Mouse (Mus musculus) frontal cortex, adult 2 months (tissue): ENCODE measurements around the gene Hunk. TPM values are rescaled to one million over a fixed set of nuclear protein-coding genes. Genes with fewer than 3 reads are reported as not detected.
A peak's percentile ranks its signal among the peaks of the same experiment; 100 is the strongest.

Source experiments
- DNase-seq, 2 experiments: peaks; one replicate each; pipeline ENCODE4 v3.0.0; 2022; ENCODE audit warnings: low spot score in 1 of 2; ENCODE audit errors: extremely low spot score in 1 of 2
- polyA plus RNA-seq: library from polyadenylated mRNA; depleted of rRNA; stranded (reverse); fragments of >200 nt; gene quantifications from 2 replicates; pipeline ENCODE4 v1.2.3, GENCODE M21; 2012

Gene Hunk
- polyA plus RNA-seq, 1 experiment = 7.6 TPM

DNA sequence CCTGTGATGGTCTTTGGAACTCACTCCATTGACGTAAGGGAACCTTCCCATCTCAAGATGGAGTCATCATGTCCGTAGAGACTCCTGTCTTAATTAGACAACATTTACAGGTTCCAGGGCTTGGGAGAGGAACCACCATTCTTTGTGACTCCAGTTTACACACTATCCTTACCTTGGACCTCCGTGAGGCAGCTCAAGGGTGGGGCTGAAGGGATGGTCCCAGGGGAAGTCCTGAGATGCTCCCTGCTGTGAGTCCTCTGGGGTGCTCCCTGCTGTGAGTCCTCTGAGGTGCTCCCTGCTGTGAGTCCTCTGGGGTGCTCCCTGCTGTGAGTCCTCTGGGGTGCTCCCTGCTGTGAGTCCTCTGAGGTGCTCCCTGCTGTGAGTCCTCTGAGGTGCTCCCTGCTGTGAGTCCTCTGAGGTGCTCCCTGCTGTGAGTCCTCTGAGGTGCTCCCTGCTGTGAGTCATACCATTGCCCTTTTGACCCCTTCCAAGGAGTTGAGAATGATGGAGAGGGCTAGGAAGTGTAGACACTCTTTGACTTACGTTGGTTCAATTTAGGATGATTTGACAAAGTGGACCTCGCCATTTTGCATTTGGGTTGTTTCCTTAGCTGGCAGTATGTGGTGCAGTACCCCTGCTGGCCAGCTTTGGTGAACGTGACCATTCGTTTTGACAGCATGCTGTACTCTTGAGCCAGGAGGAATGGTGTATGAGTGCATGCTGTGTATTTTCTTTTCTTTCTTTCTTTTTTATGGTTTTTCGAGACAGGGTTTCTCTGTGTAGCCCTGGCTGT lies 42.2 kb downstream of the Hunk start:
- no peak for DNase-seq

GRCm38 (mm10) chr16:90433551-90433950 lies 47.7 kb downstream of the Hunk start:
- no peak for DNase-seq

- no peak for DNase-seq
Measured at GRCm38 (mm10) chr16:90435231-90435630, 49.4 kb downstream of the Hunk start.

- DNase-seq = no peak
Measured at GRCm38 (mm10) chr16:90437276-90437675, 51.5 kb downstream of the Hunk start.

DNA sequence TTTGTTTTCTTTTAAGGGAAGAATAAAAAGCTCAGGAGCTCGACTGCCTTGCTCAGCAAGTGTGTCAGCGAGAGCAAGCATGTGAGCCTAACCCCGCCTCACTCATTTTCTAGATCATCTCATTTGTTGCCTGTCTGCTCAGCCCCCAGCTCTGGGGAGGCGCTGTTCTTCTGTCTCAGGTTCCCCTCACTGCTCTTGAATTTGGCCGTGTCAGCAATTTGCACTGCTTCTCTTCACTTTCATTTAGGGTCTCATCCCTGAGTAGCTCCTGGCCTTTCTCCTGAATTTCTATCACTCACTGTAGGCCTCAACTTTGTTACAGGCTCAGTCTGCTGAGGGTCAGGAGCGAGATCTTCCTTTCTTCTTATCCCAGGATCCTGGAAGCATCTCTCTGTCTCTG lies 53.7 kb downstream of the Hunk start:
- no peak for DNase-seq

DNA sequence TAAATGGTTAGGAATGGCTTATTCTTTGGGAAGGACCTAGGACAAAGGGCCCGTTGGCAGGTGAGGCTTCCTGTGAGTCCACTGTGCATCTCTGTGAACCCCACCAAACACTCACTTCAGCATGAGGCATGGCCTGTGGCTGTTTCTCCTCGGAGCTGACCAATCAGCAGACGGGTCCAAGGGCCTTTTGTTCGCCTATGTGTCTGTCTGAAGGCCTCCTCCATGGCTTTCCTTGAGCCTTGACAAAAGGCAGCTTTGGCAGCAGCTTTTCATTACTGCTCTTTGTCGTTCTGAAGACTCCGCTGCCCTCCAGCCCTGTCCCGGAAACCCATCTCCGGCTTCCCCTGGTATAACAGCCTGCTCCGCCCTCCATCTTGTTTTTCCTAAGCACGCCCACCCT lies 54.8 kb downstream of the Hunk start:
- DNase-seq = no peak

GRCm38 (mm10) chr16:90442991-90443390 lies 57.2 kb downstream of the Hunk start:
- no peak for DNase-seq

- DNase-seq = peak; percentile 6 to 56
Measured at GRCm38 (mm10) chr16:90453197-90453596, 67.4 kb downstream of the Hunk start.

GRCm38 (mm10) chr16:90456495-90457125 lies 70.8 kb downstream of the Hunk start:
- no peak for DNase-seq

DNA sequence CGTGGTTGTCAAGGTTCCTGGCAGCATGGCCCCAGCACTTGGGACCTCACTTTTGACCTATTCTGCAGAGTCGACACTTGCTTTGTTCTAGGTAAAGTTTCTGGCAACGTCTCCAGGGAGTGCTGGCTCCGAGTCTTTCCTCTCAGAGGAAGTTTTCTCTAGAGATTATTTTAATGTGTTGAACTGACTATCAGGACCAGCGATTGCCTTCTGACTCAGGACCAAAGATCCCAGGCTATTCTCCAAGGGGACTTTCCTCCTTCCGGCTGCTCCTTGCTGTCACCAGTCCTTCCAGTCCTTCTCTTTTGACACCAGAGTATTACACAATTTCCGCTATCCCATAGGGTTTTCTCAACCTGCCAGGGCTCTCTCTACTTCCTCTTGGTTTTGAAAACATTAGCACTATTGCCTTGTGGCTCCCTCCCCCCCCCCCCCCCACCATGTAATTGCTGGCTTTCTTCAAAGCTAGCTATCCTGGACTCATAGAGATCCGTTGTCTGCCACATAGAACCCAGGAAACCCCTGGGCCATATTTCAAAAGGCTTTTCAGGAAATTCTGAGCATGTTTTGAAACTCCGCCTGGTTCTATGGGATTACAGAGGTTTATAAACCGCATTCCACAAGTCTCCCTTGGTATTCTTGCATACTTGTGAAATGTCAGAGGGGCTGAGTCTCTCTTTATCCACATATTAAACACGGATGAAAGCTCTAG lies 73.2 kb downstream of the Hunk start:
- no peak for DNase-seq

DNA sequence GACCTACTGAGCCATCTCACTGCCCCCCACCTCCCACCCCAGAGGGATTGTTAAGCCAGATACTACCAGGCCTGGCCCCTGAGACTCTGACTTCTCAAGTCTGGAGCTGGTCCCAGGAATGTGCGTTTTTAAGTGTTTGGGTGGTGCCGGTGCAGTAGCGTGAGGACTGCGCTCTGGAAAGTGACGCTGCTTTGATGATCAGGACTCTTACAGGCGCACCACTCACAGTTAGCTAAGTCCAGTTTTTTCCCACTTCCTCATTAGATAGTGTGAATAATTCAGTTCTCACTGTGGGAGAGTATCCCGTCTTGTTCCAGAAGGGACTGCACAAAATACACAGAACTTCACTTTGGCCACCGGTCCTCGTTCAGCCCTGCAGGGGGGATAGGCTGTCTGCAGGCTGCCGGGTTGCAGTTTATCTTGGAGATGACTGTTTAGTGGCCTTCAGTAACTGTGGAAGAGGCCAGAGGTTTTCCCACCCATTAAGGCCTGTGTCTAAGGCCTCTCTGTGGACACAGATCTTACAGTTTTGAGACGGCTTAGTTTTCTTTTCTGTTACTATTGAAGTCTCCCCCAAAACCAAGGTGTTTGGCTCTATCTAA lies 75.6 kb downstream of the Hunk start:
- no peak for DNase-seq

GRCm38 (mm10) chr16:90462728-90463275 lies 77.0 kb downstream of the Hunk start:
- DNase-seq = no peak

DNA sequence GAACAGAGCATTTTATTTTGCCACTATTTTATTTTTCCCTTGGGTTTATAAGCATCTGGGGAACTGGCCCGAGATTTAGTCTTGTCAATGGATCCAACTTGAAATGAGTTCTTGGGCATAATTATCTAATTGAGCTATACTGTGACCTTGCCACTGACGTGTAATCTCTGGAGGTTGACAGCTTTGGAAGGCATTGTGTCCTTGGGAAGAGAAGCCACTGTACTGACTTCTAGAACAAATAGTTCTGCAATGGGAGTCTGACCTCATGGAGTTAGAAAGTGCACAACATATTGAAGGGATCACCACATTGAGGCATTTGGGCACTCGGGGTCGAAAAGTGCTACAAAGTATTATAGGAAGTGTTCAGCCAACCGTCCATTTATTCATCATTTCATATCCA lies 79.3 kb downstream of the Hunk start:
- DNase-seq = no peak

GRCm38 (mm10) chr16:90468286-90468685 lies 82.5 kb downstream of the Hunk start:
- DNase-seq = no peak

DNA sequence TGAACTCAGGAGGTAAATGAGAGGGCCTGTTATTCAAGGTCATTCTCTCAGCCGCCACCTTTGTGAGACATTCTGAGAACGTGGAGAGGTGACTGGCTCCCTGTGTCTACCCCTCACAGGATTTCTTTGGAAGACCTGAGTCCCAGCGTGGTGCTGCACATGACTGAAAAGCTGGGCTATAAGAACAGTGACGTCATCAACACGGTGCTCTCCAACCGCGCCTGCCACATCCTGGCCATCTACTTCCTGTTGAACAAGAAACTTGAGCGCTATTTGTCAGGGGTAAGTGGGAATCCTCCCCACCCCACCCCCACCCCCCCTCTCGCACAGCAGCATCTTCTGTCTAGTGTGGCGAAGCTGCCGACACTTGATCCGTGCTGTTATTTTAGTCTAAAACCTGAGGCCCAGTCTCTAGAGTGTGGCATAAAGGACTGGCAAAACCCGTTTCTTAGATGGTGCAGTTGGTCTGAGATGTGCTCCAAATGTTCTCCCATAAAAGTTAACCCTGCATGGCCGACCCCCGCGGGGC lies 90.0 kb downstream of the Hunk start:
- DNase-seq = no peak

GRCm38 (mm10) chr16:90481612-90482011 lies 95.8 kb downstream of the Hunk start:
- DNase-seq = no peak

DNA sequence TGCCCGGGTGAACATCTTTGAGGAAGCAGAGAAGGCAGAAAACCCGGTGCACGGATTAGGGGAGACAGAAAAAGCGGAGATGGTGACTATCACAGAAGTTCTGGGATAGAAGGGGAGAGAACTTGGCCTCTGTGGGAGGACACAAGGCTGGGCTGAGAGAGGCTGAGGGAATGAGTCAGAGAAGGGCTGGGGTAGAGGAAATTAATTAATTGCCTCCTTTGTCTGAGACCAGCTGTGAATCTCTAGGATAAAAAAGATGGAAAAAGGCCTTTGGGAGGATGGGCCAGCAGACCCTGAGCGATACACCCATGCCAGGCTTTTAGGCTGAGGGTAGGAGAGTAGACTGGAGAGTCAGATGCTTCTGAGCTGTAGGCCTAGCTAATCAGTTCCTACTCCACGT lies 97.5 kb downstream of the Hunk start:
- DNase-seq = no peak

DNA sequence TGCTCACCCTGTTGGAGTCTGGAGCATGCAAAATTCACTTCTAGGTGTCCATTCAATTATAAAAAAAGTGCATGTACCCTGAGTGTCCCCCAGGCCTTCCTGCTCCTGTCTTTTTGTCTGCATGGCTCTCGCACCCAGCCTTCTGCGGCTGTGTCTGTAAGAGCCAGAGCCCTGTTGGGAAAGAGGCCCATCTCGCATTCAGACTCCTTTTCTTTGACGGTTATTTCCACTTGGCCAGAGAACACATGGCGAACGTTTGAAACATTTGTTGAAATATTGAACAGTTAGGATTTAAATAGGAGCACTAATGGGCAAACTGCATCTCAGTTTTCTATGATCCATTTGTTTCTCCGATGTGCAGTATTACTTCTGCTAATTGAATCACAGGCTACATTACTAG lies 99.3 kb downstream of the Hunk start:
- no peak for DNase-seq

GRCm38 (mm10) chr16:90485599-90485998 lies 99.8 kb downstream of the Hunk start:
- no peak for DNase-seq

DNA sequence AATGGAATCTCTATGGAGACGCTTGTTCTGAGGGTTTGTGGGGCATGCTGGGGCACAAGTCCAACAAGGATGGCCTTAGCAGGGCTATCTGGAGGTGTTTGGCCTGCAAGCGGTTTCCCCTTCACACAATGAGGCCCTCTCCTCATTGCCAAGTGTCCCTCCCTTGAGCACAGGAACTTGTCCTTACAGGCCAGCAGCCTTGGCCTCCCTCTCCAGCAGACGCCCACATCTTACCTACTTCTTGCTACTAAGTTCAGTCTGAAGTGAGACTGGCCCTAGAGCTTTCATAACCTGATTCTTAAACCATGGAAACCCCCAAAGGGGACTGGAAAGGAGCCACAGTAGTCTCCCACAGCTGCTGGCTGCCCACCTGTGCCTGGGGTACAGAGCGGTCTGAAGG lies 104.3 kb downstream of the Hunk start:
- no peak for DNase-seq
